Mouse (Mus musculus): Measurements from ENCODE around the gene Ccn2. TPM values are rescaled to one million over a fixed set of nuclear protein-coding genes. Genes with fewer than 3 reads are reported as not detected.

The Ccn2 gene
- polyA plus RNA-seq, 1 experiment from 2014 or later, result 11.3 TPM

- WGBS, result 71% methylated on average over 7 of the region's 7 CpGs
- no peaks in the 10 kb centered on the region for H3K27me3 ChIP-seq (ENCODE audit: control insufficient read depth, insufficient read depth, low read length)
- no peak overlapping the region for H3K27ac ChIP-seq (ENCODE audit: low read length)
- H3K9me3 ChIP-seq (ENCODE audit: control insufficient read depth, low read depth, low read length), result no peaks in the 10 kb centered on the region
- H3K36me3 ChIP-seq (ENCODE audit: control insufficient read depth, insufficient read depth, low read length), result no peaks in the 10 kb centered on the region
- peaks cover 11% of the 10 kb centered on the region; the same call in 1 of the 2 replicates for H3K4me1 ChIP-seq (ENCODE audit: control insufficient read depth, insufficient read depth, low read length)
- no peak overlapping the region for H3K4me2 ChIP-seq (replicated peaks; ENCODE audit: low read depth, low read length)
- no peak overlapping the region for H3K9ac ChIP-seq (replicated peaks; ENCODE audit: low read depth, low read length)
- no peak for ATAC-seq (ENCODE audit: insufficient number of reproducible peaks, insufficient read depth, low FRiP score, low read depth)
- H3K4me3 ChIP-seq (ENCODE audit: low read depth, low read length), result no peak overlapping the region
Observed at GRCm38 (mm10) chr10:24639596-24639995, 44.4 kb downstream of the Ccn2 start.

DNA sequence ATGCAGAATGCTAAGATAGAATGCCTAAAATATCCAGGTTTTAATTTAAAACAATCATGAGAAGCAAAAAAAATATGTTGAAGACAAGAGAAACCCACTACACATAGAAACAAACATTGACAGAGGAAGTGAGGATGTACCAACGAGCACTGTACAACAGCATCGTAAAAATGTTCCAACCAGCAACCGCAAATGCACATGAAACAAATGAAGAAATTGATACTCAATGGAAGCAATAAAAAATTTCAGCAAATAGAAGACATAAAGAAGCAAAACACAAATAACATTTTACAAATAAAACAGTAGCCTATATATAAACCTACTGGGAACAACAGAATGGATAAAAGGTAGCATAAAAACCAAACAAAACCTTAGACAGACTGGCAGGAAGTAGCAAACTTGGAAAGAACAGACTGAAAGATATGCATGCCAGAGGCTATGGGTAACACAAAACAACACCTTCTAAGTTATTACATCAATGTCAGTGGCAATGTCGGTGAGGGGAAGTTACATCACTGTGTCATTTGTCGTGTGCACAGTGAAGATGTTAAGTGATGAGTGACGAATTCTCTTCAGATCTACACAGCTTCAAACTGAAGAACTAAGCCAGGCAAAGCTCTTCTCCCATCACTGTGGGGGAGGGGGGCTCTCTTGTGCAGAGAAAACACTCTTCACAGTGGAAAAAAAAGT lies 45.1 kb downstream of the Ccn2 start:
- no peaks in the 10 kb centered on the region for H3K36me3 ChIP-seq (ENCODE audit: control insufficient read depth, insufficient read depth, low read length)
- ATAC-seq (ENCODE audit: insufficient number of reproducible peaks, insufficient read depth, low FRiP score, low read depth), result no peak
- H3K27me3 ChIP-seq (ENCODE audit: control insufficient read depth, insufficient read depth, low read length), result no peaks in the 10 kb centered on the region
- H3K9me3 ChIP-seq (ENCODE audit: control insufficient read depth, low read depth, low read length), result no peaks in the 10 kb centered on the region
- no peak overlapping the region for H3K9ac ChIP-seq (replicated peaks; ENCODE audit: low read depth, low read length)
- H3K27ac ChIP-seq (ENCODE audit: low read length), result no peak overlapping the region
- WGBS, result 71% methylated on average over 6 of the region's 6 CpGs
- no peak overlapping the region for H3K4me3 ChIP-seq (ENCODE audit: low read depth, low read length)
- H3K4me2 ChIP-seq (replicated peaks; ENCODE audit: low read depth, low read length), result no peak overlapping the region
- H3K4me1 ChIP-seq (ENCODE audit: control insufficient read depth, insufficient read depth, low read length), result peaks cover 11% of the 10 kb centered on the region; the same call in 1 of the 2 replicates

- Histone ChIP-seq H3K27me3 (ENCODE audit: control insufficient read depth, insufficient read depth, low read length) (no peaks in the 10 kb centered on the region), H3K4me2 (replicated peaks; ENCODE audit: low read depth, low read length) (no peak overlapping the region), H3K36me3 (ENCODE audit: control insufficient read depth, insufficient read depth, low read length) (no peaks in the 10 kb centered on the region), H3K4me1 (ENCODE audit: control insufficient read depth, insufficient read depth, low read length) (peaks cover 11% of the 10 kb centered on the region; the same call in 1 of the 2 replicates), H3K9ac (replicated peaks; ENCODE audit: low read depth, low read length) (no peak overlapping the region), H3K27ac (ENCODE audit: low read length) (no peak overlapping the region), H3K9me3 (ENCODE audit: control insufficient read depth, low read depth, low read length) (no peaks in the 10 kb centered on the region), H3K4me3 (ENCODE audit: low read depth, low read length) (no peak overlapping the region)
- no peak for ATAC-seq (ENCODE audit: insufficient number of reproducible peaks, insufficient read depth, low FRiP score, low read depth)
- WGBS, result 62% methylated on average over 14 of the region's 14 CpGs
Observed at GRCm38 (mm10) chr10:24641416-24642140, 46.3 kb downstream of the Ccn2 start.

GRCm38 (mm10) chr10:24642796-24643580 lies 47.7 kb downstream of the Ccn2 start:
- ATAC-seq (ENCODE audit: insufficient number of reproducible peaks, insufficient read depth, low FRiP score, low read depth), result no peak
- Histone ChIP-seq H3K9me3 (ENCODE audit: control insufficient read depth, low read depth, low read length) (no peaks in the 10 kb centered on the region), H3K27me3 (ENCODE audit: control insufficient read depth, insufficient read depth, low read length) (no peaks in the 10 kb centered on the region), H3K9ac (replicated peaks; ENCODE audit: low read depth, low read length) (no peak overlapping the region), H3K4me3 (ENCODE audit: low read depth, low read length) (no peak overlapping the region), H3K4me1 (ENCODE audit: control insufficient read depth, insufficient read depth, low read length) (peaks cover 10% of the 10 kb centered on the region; the same call in 1 of the 2 replicates), H3K27ac (ENCODE audit: low read length) (no peak overlapping the region), H3K36me3 (ENCODE audit: control insufficient read depth, insufficient read depth, low read length) (no peaks in the 10 kb centered on the region), H3K4me2 (replicated peaks; ENCODE audit: low read depth, low read length) (no peak overlapping the region)
- WGBS, result 85% methylated on average over 11 of the region's 11 CpGs

- no peak overlapping the region for H3K4me3 ChIP-seq (ENCODE audit: low read depth, low read length)
- no peak for ATAC-seq (ENCODE audit: insufficient number of reproducible peaks, insufficient read depth, low FRiP score, low read depth)
- H3K9ac ChIP-seq (replicated peaks; ENCODE audit: low read depth, low read length), result no peak overlapping the region
Observed at GRCm38 (mm10) chr10:24645169-24645568, 49.9 kb downstream of the Ccn2 start.

More at GRCm38 (mm10) chr10:24645169-24645568, 49.9 kb downstream of the Ccn2 start:
- Histone ChIP-seq H3K36me3 (ENCODE audit: control insufficient read depth, insufficient read depth, low read length) (no peaks in the 10 kb centered on the region), H3K27me3 (ENCODE audit: control insufficient read depth, insufficient read depth, low read length) (no peaks in the 10 kb centered on the region), H3K9me3 (ENCODE audit: control insufficient read depth, low read depth, low read length) (no peaks in the 10 kb centered on the region), H3K4me2 (replicated peaks; ENCODE audit: low read depth, low read length) (no peak overlapping the region), H3K27ac (ENCODE audit: low read length) (no peak overlapping the region), H3K4me1 (ENCODE audit: control insufficient read depth, insufficient read depth, low read length) (no peaks in the 10 kb centered on the region)
- 69% methylated on average over 8 of the region's 8 CpGs for WGBS

Other genes with a start within 250 kb of the Ccn2 start
- 8.3 and 8.5 TPM in 2 replicates for gene Enpp1, start 116.7 kb downstream of the Ccn2 start, polyA plus RNA-seq (2014; fragmentation: Nextera tagmentation; extraction: Ambion mirVana)
- 9.1 and 9.3 TPM in 2 replicates for gene Enpp3, start 247.4 kb downstream of the Ccn2 start, polyA plus RNA-seq (2014; fragmentation: Nextera tagmentation; extraction: Ambion mirVana)

All from stomach, embryonic 14.5 days (tissue).